Mouse (Mus musculus) midbrain, embryonic 14.5 days (tissue): ENCODE data around the gene Smad3. TPM values are rescaled to one million over a fixed set of nuclear protein-coding genes. Genes with fewer than 3 reads are reported as not detected.

Source experiments
- ATAC-seq: fragments of 200-750 bp; cut with Nextera tagmentation; 2 replicates; pipeline ENCODE4 v1.8.0; 2017; ENCODE audit warnings: moderate number of reproducible peaks, moderate library complexity; ENCODE audit not compliant: low FRiP score, low TSS enrichment
- DNase-seq: peaks from one replicate; pipeline ENCODE4 v3.0.0-alpha.2; 2015
- H3K27ac ChIP-seq: fragments of 300-500 bp; sonication (generic); replicated peaks from 2 replicates; pipeline ENCODE4 v1.5.1; 2014; ENCODE audit warnings: mild to moderate bottlenecking, low read depth, low read length, moderate library complexity
- H3K27me3 ChIP-seq: fragments of 300-500 bp; sonication (generic); 2 replicates; pipeline ENCODE4 v1.6.1; 2014; ENCODE audit warnings: low read length, control low read depth, mixed read lengths; ENCODE audit not compliant: control insufficient read depth, insufficient read depth
- H3K36me3 ChIP-seq: fragments of 300-500 bp; sonication (generic); 2 replicates; pipeline ENCODE4 v1.6.1; 2014; ENCODE audit warnings: low read length, control low read depth; ENCODE audit not compliant: control insufficient read depth, insufficient read depth
- H3K4me1 ChIP-seq: fragments of 300-500 bp; sonication (generic); 2 replicates; pipeline ENCODE4 v1.6.1; 2014; ENCODE audit warnings: mild to moderate bottlenecking, antibody characterized with exemption, low read length, control low read depth; ENCODE audit not compliant: control insufficient read depth, insufficient read depth
- H3K4me2 ChIP-seq: fragments of 300-500 bp; sonication (generic); 2 replicates; pipeline ENCODE4 v1.6.1; 2014; ENCODE audit warnings: mild to moderate bottlenecking, low read length, moderate library complexity
- H3K4me3 ChIP-seq: fragments of 300-500 bp; sonication (generic); replicated peaks from 2 replicates; pipeline ENCODE4 v1.5.1; 2014; ENCODE audit warnings: low read depth, low read length
- H3K9ac ChIP-seq: fragments of 300-500 bp; sonication (generic); replicated peaks from 2 replicates; pipeline ENCODE4 v1.6.1; 2014; ENCODE audit warnings: mild to moderate bottlenecking, low read length, moderate library complexity
- H3K9me3 ChIP-seq: fragments of 300-500 bp; sonication (generic); 2 replicates; pipeline ENCODE4 v1.6.1; 2016; ENCODE audit warnings: low read length, control low read depth, mixed read lengths; ENCODE audit not compliant: control insufficient read depth
- WGBS: fragments of 180-500 bp; shearing (Covaris S2); extraction: QIAGEN DNeasy Blood & Tissue Kit; methylation state at CpG from one replicate; pipeline ENCODE4 v1.1.7; 2014; 5-methylcytosine and 5-hydroxymethylcytosine counted together
- polyA plus RNA-seq: library from polyadenylated mRNA; unstranded; fragments of >200 nt; fragmentation: Nextera tagmentation; extraction: Ambion mirVana; gene quantifications from 2 replicates; pipeline ENCODE4 v1.2.1, GENCODE M21; 2014

Gene Smad3
- polyA plus RNA-seq, 1 experiment from 2014 or later: 7.7 TPM

DNA sequence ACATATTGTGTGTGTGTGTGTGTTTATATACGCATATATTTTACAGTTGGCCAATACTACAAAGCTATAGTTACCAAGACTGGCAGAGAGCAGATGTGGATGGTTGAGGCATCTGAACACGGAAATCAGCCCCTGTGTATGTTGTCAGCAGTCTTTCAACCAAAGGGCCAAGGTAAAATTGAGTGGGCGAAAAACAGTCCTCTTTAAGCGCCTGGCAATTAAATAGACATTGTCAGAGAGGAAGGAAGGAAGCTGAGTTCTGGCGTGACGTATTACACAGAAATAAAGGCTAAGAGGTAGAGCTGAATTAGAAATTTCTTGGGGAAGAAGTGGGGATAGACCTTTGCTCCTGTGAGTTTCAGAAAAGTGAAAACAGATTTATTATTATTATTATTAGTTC is 43.2 kb downstream of the Smad3 start:
- Histone ChIP-seq H3K4me1 (0 out of 2 replicates have a peak, but pooled peaks cover 4% of the 10 kb centered on the region), H3K9ac (no peak overlapping the region), H3K4me3 (no peak overlapping the region), H3K36me3 (no peaks in the 10 kb centered on the region), H3K27ac (no peak overlapping the region), H3K27me3 (no peaks in the 10 kb centered on the region), H3K4me2 (no peak overlapping the region), H3K9me3 (no peaks in the 10 kb centered on the region)
- WGBS: 91% methylated on average over 6 of the region's 6 CpGs
- ATAC-seq (no peak), DNase-seq (no peak)

DNA sequence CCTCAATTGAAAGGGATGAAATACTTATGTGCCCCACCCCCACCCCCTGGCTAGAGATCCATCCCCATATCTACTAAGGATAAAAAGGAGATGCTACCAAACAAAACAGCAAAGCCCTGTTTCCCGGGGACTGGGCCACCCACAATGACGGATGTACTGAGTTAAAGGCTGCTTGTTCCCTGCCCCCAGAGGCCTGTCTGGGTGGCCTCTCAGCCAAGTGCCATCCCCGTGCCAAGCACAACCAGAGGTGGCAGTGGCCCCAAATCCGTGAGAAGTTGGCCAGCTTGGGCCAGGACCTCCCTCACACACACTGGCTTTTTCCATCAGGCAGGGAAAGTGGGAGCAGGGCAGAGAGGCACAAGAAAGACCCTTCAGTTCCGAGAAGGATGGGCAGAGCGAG is 45.0 kb downstream of the Smad3 start:
- ATAC-seq: no peak
- Histone ChIP-seq H3K27ac (no peak overlapping the region), H3K4me1 (0 out of 2 replicates have a peak, but pooled peaks cover 4% of the 10 kb centered on the region), H3K4me2 (no peak overlapping the region), H3K27me3 (no peaks in the 10 kb centered on the region), H3K36me3 (no peaks in the 10 kb centered on the region), H3K4me3 (no peak overlapping the region), H3K9me3 (no peaks in the 10 kb centered on the region), H3K9ac (no peak overlapping the region)
- DNase-seq: no peak
- 56% methylated on average over 6 of the region's 6 CpGs for WGBS

DNA sequence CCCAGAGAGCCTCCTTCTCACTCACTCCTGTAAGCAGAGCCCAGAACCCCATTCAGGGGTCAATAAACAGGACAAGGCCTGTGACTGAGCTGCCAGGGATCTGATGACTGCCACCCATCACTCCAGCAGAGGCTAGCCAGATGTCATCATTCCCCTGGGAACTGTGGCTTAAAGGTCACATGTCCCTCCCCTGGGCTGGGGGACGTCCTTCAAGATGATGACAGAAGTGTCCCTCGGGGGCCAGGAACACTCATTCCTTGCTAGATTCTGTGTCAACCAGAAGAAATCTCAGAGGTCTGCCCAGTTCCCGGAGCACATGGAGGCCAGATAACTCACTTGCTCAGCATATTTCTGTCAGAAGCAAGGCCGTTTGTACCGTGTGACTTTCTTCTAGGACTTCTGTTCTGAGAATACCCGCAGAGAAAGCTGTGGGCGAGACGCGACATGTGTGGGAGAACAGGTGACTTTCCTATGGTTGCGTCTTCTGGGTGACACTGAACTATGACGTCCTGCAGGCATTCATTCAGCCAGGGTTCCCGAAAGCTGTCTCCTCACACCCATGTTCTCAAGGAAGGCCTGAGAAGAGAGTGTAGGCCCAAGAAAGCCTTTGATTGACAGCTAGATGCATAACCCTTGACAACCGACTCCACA is 46.1 kb downstream of the Smad3 start:
- no peaks in the 10 kb centered on the region for H3K27me3 ChIP-seq
- WGBS: 75% methylated on average over 13 of the region's 13 CpGs
- H3K4me3 ChIP-seq: no peak overlapping the region
- H3K9me3 ChIP-seq: no peaks in the 10 kb centered on the region
- H3K4me2 ChIP-seq: no peak overlapping the region
- DNase-seq (no peak), ATAC-seq (no peak)
- no peak overlapping the region for H3K9ac ChIP-seq
- no peaks in the 10 kb centered on the region for H3K36me3 ChIP-seq
- H3K27ac ChIP-seq: no peak overlapping the region
- 0 out of 2 replicates have a peak, but pooled peaks cover 4% of the 10 kb centered on the region for H3K4me1 ChIP-seq

DNA sequence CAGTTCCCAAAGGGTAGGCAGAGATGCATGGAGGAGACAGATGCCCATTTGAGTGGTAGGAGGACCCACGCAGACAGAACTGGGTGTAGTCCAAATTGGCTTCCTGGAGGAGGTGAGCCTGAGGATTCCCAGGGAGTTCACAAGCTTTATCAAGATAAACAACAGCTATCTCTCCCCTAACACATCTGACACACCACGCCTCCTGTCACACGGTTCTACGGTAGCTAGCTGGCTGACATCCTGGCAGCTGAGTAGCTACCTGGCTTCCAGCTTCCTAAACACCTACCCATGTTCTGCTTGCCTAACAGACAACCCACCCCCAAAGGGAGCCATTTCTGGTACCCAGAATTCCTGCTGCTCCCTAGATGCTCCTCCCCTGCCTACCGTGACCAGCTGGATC is 47.9 kb downstream of the Smad3 start:
- H3K27me3 ChIP-seq: no peaks in the 10 kb centered on the region
- no peak overlapping the region for H3K4me2 ChIP-seq
- no peaks in the 10 kb centered on the region for H3K9me3 ChIP-seq
- 97% methylated on average over 5 of the region's 5 CpGs for WGBS
- H3K27ac ChIP-seq: no peak overlapping the region
- no peak overlapping the region for H3K9ac ChIP-seq
- ATAC-seq (no peak), DNase-seq (no peak)
- H3K4me3 ChIP-seq: no peak overlapping the region
- H3K36me3 ChIP-seq: no peaks in the 10 kb centered on the region
- peaks cover 9% of the 10 kb centered on the region; the same call in 1 of the 2 replicates for H3K4me1 ChIP-seq

DNA sequence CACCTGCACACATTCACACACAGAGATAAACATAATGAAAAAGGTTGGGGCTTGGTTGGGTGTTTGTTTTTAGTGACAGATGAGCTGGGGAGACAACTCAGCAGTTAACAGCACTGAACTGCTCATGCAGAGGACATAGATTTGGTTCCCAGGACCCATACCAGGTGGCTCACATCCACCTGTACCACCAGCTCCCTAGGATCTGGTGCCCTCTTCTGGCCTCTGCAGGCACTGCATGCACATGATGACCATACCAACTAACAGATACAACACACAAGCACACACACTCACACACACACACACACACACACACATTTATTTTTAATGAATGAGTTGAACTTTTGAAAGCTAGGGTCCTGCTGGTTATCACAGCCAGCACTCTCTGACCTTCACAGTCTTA is 48.5 kb downstream of the Smad3 start:
- ATAC-seq (no peak), DNase-seq (no peak)
- Histone ChIP-seq H3K9me3 (no peaks in the 10 kb centered on the region), H3K27me3 (no peaks in the 10 kb centered on the region), H3K36me3 (no peaks in the 10 kb centered on the region), H3K9ac (no peak overlapping the region), H3K27ac (no peak overlapping the region), H3K4me2 (no peak overlapping the region), H3K4me1 (peaks cover 9% of the 10 kb centered on the region; the same call in 1 of the 2 replicates), H3K4me3 (no peak overlapping the region)

DNA sequence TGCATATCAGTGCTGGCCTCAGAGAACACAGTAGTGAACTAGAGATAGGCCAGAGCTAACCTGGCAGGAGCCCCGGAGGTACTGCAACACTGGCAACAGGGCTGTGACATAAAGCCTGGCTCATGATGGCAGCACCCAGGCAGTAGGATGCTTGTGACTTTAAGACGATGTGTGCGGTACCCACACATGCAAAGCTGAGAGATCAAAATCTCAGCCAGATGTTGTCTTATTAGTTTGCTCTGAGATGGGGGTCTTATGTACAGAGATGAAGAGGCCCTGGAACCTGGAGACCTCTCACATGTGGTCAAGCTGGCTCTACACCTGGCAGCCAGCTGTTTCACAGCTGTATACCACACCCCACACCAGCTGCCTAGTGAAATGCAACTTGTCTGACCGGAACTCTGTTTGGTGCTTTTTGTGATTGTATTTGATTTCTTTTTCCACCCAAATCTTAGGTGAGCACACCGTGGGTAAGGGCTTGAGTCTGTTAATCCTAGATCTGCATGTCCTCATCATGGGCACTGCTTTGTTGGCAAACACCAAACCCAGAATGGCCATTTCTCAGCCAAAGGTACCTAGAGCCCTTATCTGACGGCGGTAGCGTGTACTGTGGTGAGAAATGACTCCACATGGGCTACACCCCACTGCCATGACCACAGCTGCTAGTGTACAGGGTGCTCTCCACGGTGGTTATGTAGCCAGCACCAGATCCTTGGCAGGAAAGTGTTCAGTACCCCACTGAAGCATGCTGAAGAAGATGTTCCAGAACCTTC is 49.8 kb downstream of the Smad3 start:
- 95% methylated on average over 9 of the region's 9 CpGs for WGBS
- Histone ChIP-seq H3K36me3 (no peaks in the 10 kb centered on the region), H3K27me3 (no peaks in the 10 kb centered on the region), H3K27ac (no peak overlapping the region), H3K9ac (no peak overlapping the region), H3K9me3 (no peaks in the 10 kb centered on the region), H3K4me3 (no peak overlapping the region), H3K4me2 (no peak overlapping the region), H3K4me1 (peaks cover 7% of the 10 kb centered on the region; the same call in 1 of the 2 replicates)
- ATAC-seq: no peak
- DNase-seq: no peak

DNA sequence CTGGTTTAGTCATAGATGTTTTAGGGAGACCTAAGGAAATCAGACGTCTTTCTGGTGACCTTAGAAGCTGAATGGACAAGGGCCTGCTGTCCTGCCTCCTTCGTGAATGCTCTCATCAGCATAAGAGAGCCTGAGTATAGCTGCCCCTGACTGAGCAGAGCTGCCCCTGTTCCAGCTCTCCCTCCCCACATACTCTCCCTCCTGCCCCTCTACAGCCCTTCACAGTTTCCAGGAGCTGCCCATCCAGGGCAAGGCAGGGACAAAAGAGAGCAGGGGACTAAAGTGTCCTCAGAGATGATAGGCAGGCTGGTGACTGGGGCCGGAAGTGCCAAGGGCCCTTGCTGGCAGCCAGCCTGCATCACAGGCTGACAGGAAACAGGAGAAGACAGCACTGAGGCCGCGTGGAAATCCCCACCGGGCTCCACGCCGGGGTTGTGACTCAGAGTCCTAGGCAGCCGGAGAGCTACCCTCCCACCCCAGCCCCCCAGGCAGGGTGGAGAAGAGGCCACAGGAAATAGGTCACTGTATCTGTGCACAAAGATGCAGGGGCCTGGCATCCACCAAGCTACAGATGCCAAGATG is 51.6 kb downstream of the Smad3 start:
- ATAC-seq (no peak), DNase-seq (peak; percentile 37)
- Histone ChIP-seq H3K27me3 (no peaks in the 10 kb centered on the region), H3K9me3 (no peaks in the 10 kb centered on the region), H3K4me1 (peaks cover 5% of the 10 kb centered on the region; the same call in 1 of the 2 replicates), H3K36me3 (no peaks in the 10 kb centered on the region), H3K4me3 (no peak overlapping the region), H3K9ac (no peak overlapping the region), H3K4me2 (no peak overlapping the region), H3K27ac (no peak overlapping the region)
- 34% methylated on average over 9 of the region's 9 CpGs for WGBS

DNA sequence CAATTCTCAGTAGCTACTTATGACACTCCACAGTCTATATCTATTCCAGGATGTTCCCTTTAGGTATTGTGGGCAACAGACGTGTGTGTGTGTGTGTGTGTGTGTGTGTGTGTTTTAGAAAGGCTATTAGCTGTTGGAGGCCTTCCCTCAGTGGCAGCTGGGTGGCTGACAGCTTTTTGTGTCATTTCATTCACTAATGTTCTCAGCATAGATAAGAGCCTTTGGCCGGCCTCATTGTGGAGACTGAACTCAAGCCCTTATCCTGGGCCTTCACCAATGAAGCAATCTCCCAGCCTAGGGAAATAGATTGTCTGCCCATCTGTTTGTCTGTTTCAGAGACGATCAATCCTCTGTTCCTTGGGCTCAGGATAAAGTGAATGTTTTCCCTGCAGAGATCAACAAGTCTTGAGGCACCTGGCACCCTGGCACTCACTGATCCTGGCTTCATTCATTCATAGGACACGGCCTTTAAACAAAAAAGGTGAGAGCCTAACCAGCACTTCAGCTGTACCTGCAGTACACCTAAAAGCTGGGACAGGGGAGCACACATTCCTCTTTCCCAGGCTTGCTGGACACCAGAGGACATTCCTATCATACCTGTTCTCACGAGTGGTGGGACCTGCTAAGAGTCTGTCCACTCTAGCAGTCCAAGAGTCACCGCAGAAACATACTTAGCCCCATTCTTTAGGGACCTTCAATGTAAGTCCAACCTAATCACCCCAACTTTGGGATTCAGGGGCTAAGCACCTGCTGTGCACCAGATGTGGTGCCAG is 52.6 kb downstream of the Smad3 start:
- H3K36me3 ChIP-seq: no peaks in the 10 kb centered on the region
- H3K4me2 ChIP-seq: no peak overlapping the region
- 79% methylated on average over 6 of the region's 6 CpGs for WGBS
- no peaks in the 10 kb centered on the region for H3K9me3 ChIP-seq
- H3K4me3 ChIP-seq: no peak overlapping the region
- DNase-seq (no peak), ATAC-seq (no peak)
- H3K4me1 ChIP-seq: peaks cover 5% of the 10 kb centered on the region; the same call in 1 of the 2 replicates
- H3K27ac ChIP-seq: no peak overlapping the region
- H3K9ac ChIP-seq: no peak overlapping the region
- no peaks in the 10 kb centered on the region for H3K27me3 ChIP-seq
